Mouse (Mus musculus) duodenum, adult 2 months (tissue): ENCODE data around the gene C5ar2. TPM values are rescaled to one million over a fixed set of nuclear protein-coding genes. Genes with fewer than 3 reads are reported as not detected.

Experiments used
- polyA plus RNA-seq: library from polyadenylated mRNA; depleted of rRNA; stranded (reverse); fragments of >200 nt; gene quantifications from 2 replicates; pipeline ENCODE4 v1.2.3, GENCODE M21; 2012; ENCODE audit warnings: low replicate concordance; rRNA removed

Gene C5ar2
- 0.22 and 0.33 TPM in 2 replicates for polyA plus RNA-seq

GRCm38 (mm10) chr7:16244067-16244466 is at the start of gene C5ar2:
C5ar2 (minus strand) TSS chr7:16244154.

GRCm38 (mm10) chr7:16286026-16286961 is 42.3 kb upstream of the C5ar2 start, which contains the start of gene Ccdc9:
Ccdc9 (minus strand) TSS chr7:16286795.

GRCm38 (mm10) chr7:16273081-16273765 is 29.3 kb upstream of the C5ar2 start, which contains the start of gene Inafm1:
Inafm1 (minus strand) TSS chr7:16273617.

GRCm38 (mm10) chr7:16259110-16259590 is 15.2 kb upstream of the C5ar2 start, which contains the start of gene C5ar1:
C5ar1 (minus strand) TSS chr7:16259540.

GRCm38 (mm10) chr7:16221582-16222272 is 22.2 kb downstream of the C5ar2 start, which contains the start of gene Dhx34:
Dhx34 (minus strand) TSS chr7:16222037.

Other genes starting within 250 kb of the C5ar2 start
- 21.7 and 24.8 TPM in 2 replicates for gene Bicra, start 196.2 kb downstream of the C5ar2 start, polyA plus RNA-seq
- gene Zfp541, start 182.3 kb downstream of the C5ar2 start, polyA plus RNA-seq, result 0.04 TPM in 1 of 2 replicates, not detected in the other
- 166 and 199 TPM in 2 replicates for gene Napa, start 145.7 kb downstream of the C5ar2 start, polyA plus RNA-seq
- gene Kptn, start 124.3 kb downstream of the C5ar2 start, polyA plus RNA-seq, result 13.4 and 26.8 TPM in 2 replicates
- 1.4 and 1.8 TPM in 2 replicates for gene Slc8a2, start 114.3 kb downstream of the C5ar2 start, polyA plus RNA-seq
- gene Meis3, start 69.1 kb downstream of the C5ar2 start, polyA plus RNA-seq, result 17.4 and 19.3 TPM in 2 replicates
- gene Dhx34, start 22.1 kb downstream of the C5ar2 start, polyA plus RNA-seq, result 29.2 and 30.2 TPM in 2 replicates
- gene C5ar1, start 15.4 kb upstream of the C5ar2 start, polyA plus RNA-seq, result 3.1 and 3.9 TPM in 2 replicates
- gene Inafm1, start 29.5 kb upstream of the C5ar2 start, polyA plus RNA-seq, result 123 and 203 TPM in 2 replicates
- 17.7 and 25.4 TPM in 2 replicates for gene Ccdc9, start 42.6 kb upstream of the C5ar2 start, polyA plus RNA-seq
- gene Bbc3, start 64.2 kb upstream of the C5ar2 start, polyA plus RNA-seq, result 26.1 and 54.3 TPM in 2 replicates
- 9.4 and 12.3 TPM in 2 replicates for gene Sae1, start 143.7 kb upstream of the C5ar2 start, polyA plus RNA-seq
- gene Zc3h4, start 156.8 kb upstream of the C5ar2 start, polyA plus RNA-seq, result 39.5 and 41.1 TPM in 2 replicates
- 271 and 522 TPM in 2 replicates for gene Tmem160, start 208.6 kb upstream of the C5ar2 start, polyA plus RNA-seq
- gene Npas1, start 233.6 kb upstream of the C5ar2 start, polyA plus RNA-seq, result 0.11 TPM in 1 of 2 replicates, not detected in the other